Mouse (Mus musculus) embryonic facial prominence, embryonic 14.5 days (tissue): ENCODE results near the gene Gm20388. TPM values are rescaled to one million over a fixed set of nuclear protein-coding genes. Genes with fewer than 3 reads are reported as not detected.

Experiments
- ATAC-seq: fragments of 200-750 bp; cut with Nextera tagmentation; 2 replicates; pipeline ENCODE4 v1.8.0; 2017; ENCODE audit warnings: low read depth, moderate number of reproducible peaks, moderate TSS enrichment
- DNase-seq: peaks from one replicate; pipeline ENCODE4 v3.0.0-alpha.2; 2015; ENCODE audit warnings: low spot score
- H3K27ac ChIP-seq: fragments of 300-500 bp; sonication (generic); replicated peaks from 2 replicates; pipeline ENCODE4 v1.5.1; 2014; ENCODE audit warnings: low read depth, mild to moderate bottlenecking, low read length, moderate library complexity
- H3K27me3 ChIP-seq: fragments of 300-500 bp; sonication (generic); replicated peaks from 2 replicates; pipeline ENCODE4 v1.6.1; 2014; ENCODE audit warnings: low read length; ENCODE audit not compliant: control insufficient read depth, insufficient read depth
- H3K36me3 ChIP-seq: fragments of 300-500 bp; sonication (generic); 2 replicates; pipeline ENCODE4 v1.6.1; 2014; ENCODE audit warnings: low read length, mixed read lengths; ENCODE audit not compliant: control insufficient read depth, insufficient read depth
- H3K4me1 ChIP-seq: fragments of 300-500 bp; sonication (generic); 2 replicates; pipeline ENCODE4 v1.6.1; 2014; ENCODE audit warnings: antibody characterized with exemption, low read length; ENCODE audit not compliant: control insufficient read depth, insufficient read depth
- H3K4me2 ChIP-seq: fragments of 300-500 bp; sonication (generic); 2 replicates; pipeline ENCODE4 v1.6.1; 2014; ENCODE audit warnings: low read depth, mild to moderate bottlenecking, low read length, moderate library complexity, mixed read lengths
- H3K4me3 ChIP-seq: fragments of 300-500 bp; sonication (generic); 2 replicates; pipeline ENCODE4 v1.5.1; 2014; ENCODE audit warnings: low read depth, mild to moderate bottlenecking, low read length
- H3K9ac ChIP-seq: fragments of 300-500 bp; sonication (generic); 2 replicates; pipeline ENCODE4 v1.6.1; 2014; ENCODE audit warnings: low read depth, mild to moderate bottlenecking, low read length, moderate library complexity, mixed read lengths
- H3K9me3 ChIP-seq: fragments of 300-500 bp; sonication (generic); 2 replicates; pipeline ENCODE4 v1.6.1; 2016; ENCODE audit warnings: low read length; ENCODE audit not compliant: control insufficient read depth
- WGBS: fragments of 180-500 bp; shearing (Covaris S2); extraction: QIAGEN DNeasy Blood & Tissue Kit; methylation state at CpG from one replicate; pipeline ENCODE4 v1.1.7; 2014; 5-methylcytosine and 5-hydroxymethylcytosine counted together
- polyA plus RNA-seq: library from polyadenylated mRNA; unstranded; fragments of >200 nt; fragmentation: Nextera tagmentation; extraction: Ambion mirVana; gene quantifications from 2 replicates; pipeline ENCODE4 v1.2.1, GENCODE M21; 2014

The Gm20388 gene
- polyA plus RNA-seq, 1 experiment from 2014 or later, result not detected

GRCm38 (mm10) chr8:122564363-122565352, 2654.0 kb downstream of the Gm20388 start:
- H3K4me3 ChIP-seq, result no peak overlapping the region
- H3K9ac ChIP-seq, result no peak overlapping the region
- H3K27ac ChIP-seq, result no peak overlapping the region
- no peaks in the 10 kb centered on the region for H3K27me3 ChIP-seq
- no peak for DNase-seq
- no peaks in the 10 kb centered on the region for H3K9me3 ChIP-seq
- H3K4me2 ChIP-seq, result no peak overlapping the region
- peaks cover 16% of the 10 kb centered on the region for H3K4me1 ChIP-seq
- WGBS, result 75% methylated on average over 25 of the region's 25 CpGs
- H3K36me3 ChIP-seq, result peaks cover 7% of the 10 kb centered on the region; the same call in 1 of the 2 replicates
- ATAC-seq, result no peak

- ATAC-seq (no peak), DNase-seq (no peak)
- 22% methylated on average over 6 of the region's 6 CpGs for WGBS
- Histone ChIP-seq H3K4me3 (peak overlapping the region; percentile 92), H3K9ac (peak overlapping the region; percentile 97), H3K27ac (peak overlapping the region; percentile 93), H3K36me3 (peaks cover 28% of the 10 kb centered on the region), H3K4me2 (peak overlapping the region; percentile 82), H3K4me1 (peaks cover 16% of the 10 kb centered on the region), H3K9me3 (no peaks in the 10 kb centered on the region), H3K27me3 (no peaks in the 10 kb centered on the region)
These were observed 2656.1 kb downstream of the Gm20388 start for GRCm38 (mm10) chr8:122566766-122567165.

DNA sequence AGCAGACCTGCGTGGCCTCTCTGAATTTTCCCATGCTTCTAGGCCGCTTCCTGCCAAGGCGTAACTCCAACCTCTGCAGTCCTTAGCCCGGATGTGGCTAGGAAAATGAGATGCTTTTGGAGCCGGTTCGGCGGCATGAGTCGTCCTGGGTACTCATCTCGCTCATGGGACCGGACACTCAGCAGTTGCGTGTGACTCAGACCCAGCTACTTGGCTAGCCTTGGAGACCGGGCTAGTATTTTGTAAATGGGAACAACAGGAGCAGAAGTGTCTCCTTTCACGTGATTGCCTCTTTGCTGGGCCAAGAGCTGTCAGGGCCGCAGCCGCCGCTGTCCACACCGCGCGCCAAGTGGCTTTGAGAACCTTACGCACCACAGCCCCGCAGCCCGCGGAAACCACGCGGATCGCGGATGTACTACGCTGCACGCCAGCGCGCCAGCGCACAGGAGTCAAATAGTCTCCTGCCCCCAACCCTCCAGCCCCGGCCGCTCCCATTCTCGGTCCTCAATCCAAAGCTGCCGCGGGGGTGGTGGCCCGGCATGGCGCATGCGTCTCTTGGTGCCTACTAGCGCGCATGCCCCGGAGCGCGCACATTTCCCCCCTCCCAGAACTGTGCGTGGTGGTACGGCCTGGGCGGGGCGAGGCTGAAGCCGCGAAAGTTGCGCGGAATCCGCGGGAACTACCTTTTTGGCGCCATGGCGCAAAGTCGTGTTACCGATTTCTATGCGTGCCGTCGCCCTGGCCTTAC, 2656.9 kb downstream of the Gm20388 start, which contains the start of gene Cdt1:
TSS of gene Cdt1 (plus strand) at position 655 of the 748 bp plus-strand sequence.
- peak within 1 kb of the TSS; percentile 82 for H3K4me2 ChIP-seq
- peaks cover 16% of the 10 kb centered on the region for H3K4me1 ChIP-seq
- no peaks in the 10 kb centered on the region for H3K9me3 ChIP-seq
- ATAC-seq (peak; percentile 96), DNase-seq (peak; percentile 98)
- H3K27ac ChIP-seq, result peak within 1 kb of the TSS; percentile 93
- H3K4me3 ChIP-seq, result peak within 1 kb of the TSS; percentile 92
- peak within 1 kb of the TSS; percentile 97 for H3K9ac ChIP-seq
- peaks cover 36% of the 10 kb centered on the region for H3K36me3 ChIP-seq
- under 1% methylated on average over 48 of the region's 62 CpGs for WGBS
- H3K27me3 ChIP-seq, result no peaks in the 10 kb centered on the region

DNA sequence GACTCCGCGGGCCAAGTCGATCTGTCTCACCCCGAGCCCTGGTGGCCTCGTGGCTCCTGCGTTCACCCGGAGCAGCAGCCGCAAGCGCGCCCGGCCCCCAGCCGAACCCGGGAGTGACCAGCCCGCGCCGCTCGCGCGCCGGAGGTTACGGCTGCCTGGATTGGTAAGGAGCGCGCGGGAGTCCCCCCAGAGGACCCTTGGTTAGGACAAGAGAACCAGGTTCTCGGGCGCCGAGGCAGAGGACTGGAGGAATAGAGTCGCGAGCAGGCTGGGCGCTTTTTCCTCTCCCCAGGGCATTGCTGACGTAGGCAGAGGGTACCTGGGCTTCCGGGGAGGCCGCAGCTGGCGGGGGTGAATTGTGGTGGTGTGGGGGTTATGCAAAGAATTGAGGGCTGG, 2657.5 kb downstream of the Gm20388 start:
- Histone ChIP-seq H3K4me2 (peak overlapping the region; percentile 82), H3K27me3 (no peaks in the 10 kb centered on the region), H3K36me3 (peaks cover 40% of the 10 kb centered on the region), H3K9me3 (no peaks in the 10 kb centered on the region), H3K9ac (peak overlapping the region; percentile 97), H3K4me1 (peaks cover 16% of the 10 kb centered on the region), H3K27ac (peak overlapping the region; percentile 93), H3K4me3 (peak overlapping the region; percentile 92)
- WGBS, result 1% methylated on average over 23 of the region's 34 CpGs
- peak; percentile 24 for ATAC-seq
- no peak for DNase-seq

- Histone ChIP-seq H3K4me3 (peak overlapping the region; percentile 92), H3K36me3 (peaks cover 48% of the 10 kb centered on the region), H3K9ac (peak overlapping the region; percentile 97), H3K4me1 (peaks cover 16% of the 10 kb centered on the region), H3K4me2 (peak overlapping the region; percentile 82), H3K27ac (no peak overlapping the region; the same call in 1 of the 2 replicates), H3K27me3 (no peaks in the 10 kb centered on the region), H3K9me3 (no peaks in the 10 kb centered on the region)
- ATAC-seq (no peak), DNase-seq (peak; percentile 47)
- 8% methylated on average over 10 of the region's 10 CpGs for WGBS
These were observed 2658.3 kb downstream of the Gm20388 start for GRCm38 (mm10) chr8:122568881-122569309.

- Histone ChIP-seq H3K27me3 (no peaks in the 10 kb centered on the region), H3K27ac (no peak overlapping the region), H3K9me3 (no peaks in the 10 kb centered on the region), H3K4me2 (peak overlapping the region; percentile 82), H3K36me3 (peaks cover 52% of the 10 kb centered on the region), H3K4me3 (peak overlapping the region; percentile 92), H3K9ac (peak overlapping the region; percentile 97), H3K4me1 (peaks cover 16% of the 10 kb centered on the region)
- DNase-seq, result no peak
- no peak for ATAC-seq
- 53% methylated on average over 7 of the region's 9 CpGs for WGBS
These were observed 2658.7 kb downstream of the Gm20388 start for GRCm38 (mm10) chr8:122569329-122569728.

- peak overlapping the region; percentile 82; the same call in 1 of the 2 replicates for H3K4me2 ChIP-seq
- no peak overlapping the region for H3K9ac ChIP-seq
- WGBS, result 95% methylated on average over 16 of the region's 16 CpGs
- H3K27me3 ChIP-seq, result no peaks in the 10 kb centered on the region
- DNase-seq (no peak), ATAC-seq (no peak)
- H3K9me3 ChIP-seq, result no peaks in the 10 kb centered on the region
- H3K36me3 ChIP-seq, result peaks cover 57% of the 10 kb centered on the region
- H3K4me1 ChIP-seq, result peaks cover 18% of the 10 kb centered on the region
- no peak overlapping the region for H3K4me3 ChIP-seq
- H3K27ac ChIP-seq, result no peak overlapping the region
These were observed 2659.4 kb downstream of the Gm20388 start for GRCm38 (mm10) chr8:122569996-122570395.

- Histone ChIP-seq H3K4me1 (peaks cover 29% of the 10 kb centered on the region), H3K4me3 (no peak overlapping the region), H3K9ac (no peak overlapping the region), H3K27ac (no peak overlapping the region), H3K9me3 (no peaks in the 10 kb centered on the region), H3K36me3 (peaks cover 57% of the 10 kb centered on the region), H3K27me3 (no peaks in the 10 kb centered on the region), H3K4me2 (no peak overlapping the region)
- 94% methylated on average over 11 of the region's 11 CpGs for WGBS
- no peak for ATAC-seq
- no peak for DNase-seq
These were observed 2660.5 kb downstream of the Gm20388 start for GRCm38 (mm10) chr8:122571153-122571552.
